Mouse (Mus musculus): ENCODE data around the gene Cryga. TPM values are rescaled to one million over a fixed set of nuclear protein-coding genes. Genes with fewer than 3 reads are reported as not detected.

Cryga gene
- not detected for polyA plus RNA-seq (2017; shearing (Covaris generic))

GRCm38 (mm10) chr1:65103273-65103672 lies at the start of gene Cryga:
Gene Cryga, minus strand, starts transcription at chr1:65103373.

GRCm38 (mm10) chr1:65122574-65123372 lies 19.6 kb upstream of the Cryga start, which contains the start of gene D630023F18Rik:
Gene D630023F18Rik, minus strand, starts transcription at chr1:65123214.

GRCm38 (mm10) chr1:65119438-65119837 lies 16.3 kb upstream of the Cryga start, which contains the start of gene Gm28845:
Gene Gm28845, minus strand, starts transcription at chr1:65119558.

GRCm38 (mm10) chr1:65082188-65082587 lies 21.0 kb downstream of the Cryga start, which contains the start of gene Crygb:
Gene Crygb, minus strand, starts transcription at chr1:65082288.

GRCm38 (mm10) chr1:65073589-65073988 lies 29.6 kb downstream of the Cryga start, which contains the start of gene Crygc:
Gene Crygc, minus strand, starts transcription at chr1:65073689.

GRCm38 (mm10) chr1:65063352-65063751 lies 39.8 kb downstream of the Cryga start, which contains the start of gene Crygd:
Gene Crygd, minus strand, starts transcription at chr1:65063452.

GRCm38 (mm10) chr1:65050952-65051351 lies 52.2 kb downstream of the Cryga start, which contains the start of gene Cryge:
Gene Cryge, minus strand, starts transcription at chr1:65051149.

Other genes with a start within 250 kb of the Cryga start
- gene Plekhm3, start 146.5 kb downstream of the Cryga start, polyA plus RNA-seq (2017; shearing (Covaris generic)), result 4.8 TPM
- gene Akr1cl, start 70.6 kb downstream of the Cryga start, polyA plus RNA-seq (2017; shearing (Covaris generic)), result 0.29 TPM
- not detected for gene Cryge, start 52.2 kb downstream of the Cryga start, polyA plus RNA-seq (2017; shearing (Covaris generic))
- gene Crygd, start 39.9 kb downstream of the Cryga start, polyA plus RNA-seq (2017; shearing (Covaris generic)), result not detected
- gene Crygc, start 29.7 kb downstream of the Cryga start, polyA plus RNA-seq (2017; shearing (Covaris generic)), result not detected
- gene Crygb, start 21.1 kb downstream of the Cryga start, polyA plus RNA-seq (2017; shearing (Covaris generic)), result not detected
- gene Gm28845, start 16.2 kb upstream of the Cryga start, polyA plus RNA-seq (2017; shearing (Covaris generic)), result not detected
- gene D630023F18Rik, start 19.8 kb upstream of the Cryga start, polyA plus RNA-seq (2017; shearing (Covaris generic)), result not detected
- gene Idh1, start 83.1 kb upstream of the Cryga start, polyA plus RNA-seq (2017; shearing (Covaris generic)), result 13.1 TPM
- gene Pikfyve, start 83.3 kb upstream of the Cryga start, polyA plus RNA-seq (2017; shearing (Covaris generic)), result 24.2 TPM
- gene Pth2r, start 178.7 kb upstream of the Cryga start, polyA plus RNA-seq (2017; shearing (Covaris generic)), result not detected